Mouse (Mus musculus): ENCODE results near the gene Fndc9. TPM values are rescaled to one million over a fixed set of nuclear protein-coding genes. Genes with fewer than 3 reads are reported as not detected.

The Fndc9 gene
- not detected in 2 replicates for polyA plus RNA-seq (2012; rRNA removed)

GRCm38 (mm10) chr11:46235334-46235733 lies at the start of gene Fndc9:
Gene Fndc9 (plus strand): TSS chr11:46235531.
- 0 out of 2 replicates have a peak, but pooled peaks cover 2% of the 10 kb centered on the region for H3K36me3 ChIP-seq (ENCODE audit: control insufficient read depth, insufficient read depth, low read length)
- WGBS: 78% methylated on average over 11 of the region's 11 CpGs
- TF ChIP-seq CTCF (IDR thresholded peaks at IDR 0.05; ENCODE audit: extremely low read depth, insufficient read length, insufficient replicate concordance, low read depth, low read length): no peak
- no peak for TF ChIP-seq POLR2A (IDR thresholded peaks at IDR 0.05; ENCODE audit: low read depth, low read length)

DNA sequence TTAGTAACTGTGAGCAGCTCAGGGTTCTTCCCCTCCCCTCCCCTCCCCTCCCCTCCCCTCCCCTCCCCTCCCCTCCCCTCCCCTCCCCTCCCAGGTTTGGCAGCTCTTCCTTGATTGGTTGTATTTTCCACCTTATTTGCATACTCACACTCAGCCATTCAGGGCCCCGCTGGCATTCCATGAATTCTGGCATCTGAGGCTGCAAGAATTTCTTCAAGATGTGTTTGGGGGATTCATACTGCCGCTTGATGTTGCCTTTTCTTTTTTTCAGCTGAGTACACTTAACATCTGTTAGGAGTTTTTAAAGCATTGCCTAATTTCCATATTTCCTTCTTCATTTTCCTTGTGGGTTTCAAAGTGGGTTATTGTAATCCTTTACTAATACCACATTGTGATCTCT lies 47.0 kb upstream of the Fndc9 start:
- no peak overlapping the region for H3K4me3 ChIP-seq (ENCODE audit: low read depth, low read length)
- H3K27me3 ChIP-seq (ENCODE audit: control insufficient read depth, insufficient read depth, low read length): no peaks in the 10 kb centered on the region
- no peaks in the 10 kb centered on the region for H3K4me1 ChIP-seq (ENCODE audit: control insufficient read depth, insufficient read depth, insufficient read length, low read length)
- H3K27ac ChIP-seq (ENCODE audit: insufficient read depth, low read depth, low read length): no peak overlapping the region
- WGBS: 72% methylated on average over 2 of the region's 2 CpGs
- no peaks in the 10 kb centered on the region for H3K36me3 ChIP-seq (ENCODE audit: control insufficient read depth, insufficient read depth, low read length)
- TF ChIP-seq CTCF (IDR thresholded peaks at IDR 0.05; ENCODE audit: extremely low read depth, insufficient read length, insufficient replicate concordance, low read depth, low read length) (no peak), POLR2A (IDR thresholded peaks at IDR 0.05; ENCODE audit: low read depth, low read length) (no peak)

More at GRCm38 (mm10) chr11:46235334-46235733, at the start of gene Fndc9:
- Histone ChIP-seq H3K4me1 (ENCODE audit: control insufficient read depth, insufficient read depth, insufficient read length, low read length) (no peaks in the 10 kb centered on the region), H3K4me3 (ENCODE audit: low read depth, low read length) (no peak within 1 kb of the TSS), H3K27me3 (ENCODE audit: control insufficient read depth, insufficient read depth, low read length) (no peaks in the 10 kb centered on the region), H3K27ac (ENCODE audit: insufficient read depth, low read depth, low read length) (no peak within 1 kb of the TSS)

GRCm38 (mm10) chr11:46194175-46194574 lies 41.2 kb upstream of the Fndc9 start:
- WGBS: 78% methylated on average over 4 of the region's 4 CpGs
- no peaks in the 10 kb centered on the region for H3K36me3 ChIP-seq (ENCODE audit: control insufficient read depth, insufficient read depth, low read length)
- H3K4me1 ChIP-seq (ENCODE audit: control insufficient read depth, insufficient read depth, insufficient read length, low read length): no peaks in the 10 kb centered on the region
- H3K27ac ChIP-seq (ENCODE audit: insufficient read depth, low read depth, low read length): no peak overlapping the region
- H3K27me3 ChIP-seq (ENCODE audit: control insufficient read depth, insufficient read depth, low read length): no peaks in the 10 kb centered on the region
- no peak overlapping the region for H3K4me3 ChIP-seq (ENCODE audit: low read depth, low read length)
- TF ChIP-seq CTCF (IDR thresholded peaks at IDR 0.05; ENCODE audit: extremely low read depth, insufficient read length, insufficient replicate concordance, low read depth, low read length): no peak
- TF ChIP-seq POLR2A (IDR thresholded peaks at IDR 0.05; ENCODE audit: low read depth, low read length): no peak

GRCm38 (mm10) chr11:46200664-46201063 lies 34.7 kb upstream of the Fndc9 start:
- Histone ChIP-seq H3K27me3 (ENCODE audit: control insufficient read depth, insufficient read depth, low read length) (no peaks in the 10 kb centered on the region), H3K4me3 (ENCODE audit: low read depth, low read length) (no peak overlapping the region), H3K36me3 (ENCODE audit: control insufficient read depth, insufficient read depth, low read length) (no peaks in the 10 kb centered on the region), H3K4me1 (ENCODE audit: control insufficient read depth, insufficient read depth, insufficient read length, low read length) (no peaks in the 10 kb centered on the region), H3K27ac (ENCODE audit: insufficient read depth, low read depth, low read length) (no peak overlapping the region)
- WGBS: 87% methylated on average over 11 of the region's 11 CpGs
- TF ChIP-seq CTCF (IDR thresholded peaks at IDR 0.05; ENCODE audit: extremely low read depth, insufficient read length, insufficient replicate concordance, low read depth, low read length): no peak
- TF ChIP-seq POLR2A (IDR thresholded peaks at IDR 0.05; ENCODE audit: low read depth, low read length): no peak

DNA sequence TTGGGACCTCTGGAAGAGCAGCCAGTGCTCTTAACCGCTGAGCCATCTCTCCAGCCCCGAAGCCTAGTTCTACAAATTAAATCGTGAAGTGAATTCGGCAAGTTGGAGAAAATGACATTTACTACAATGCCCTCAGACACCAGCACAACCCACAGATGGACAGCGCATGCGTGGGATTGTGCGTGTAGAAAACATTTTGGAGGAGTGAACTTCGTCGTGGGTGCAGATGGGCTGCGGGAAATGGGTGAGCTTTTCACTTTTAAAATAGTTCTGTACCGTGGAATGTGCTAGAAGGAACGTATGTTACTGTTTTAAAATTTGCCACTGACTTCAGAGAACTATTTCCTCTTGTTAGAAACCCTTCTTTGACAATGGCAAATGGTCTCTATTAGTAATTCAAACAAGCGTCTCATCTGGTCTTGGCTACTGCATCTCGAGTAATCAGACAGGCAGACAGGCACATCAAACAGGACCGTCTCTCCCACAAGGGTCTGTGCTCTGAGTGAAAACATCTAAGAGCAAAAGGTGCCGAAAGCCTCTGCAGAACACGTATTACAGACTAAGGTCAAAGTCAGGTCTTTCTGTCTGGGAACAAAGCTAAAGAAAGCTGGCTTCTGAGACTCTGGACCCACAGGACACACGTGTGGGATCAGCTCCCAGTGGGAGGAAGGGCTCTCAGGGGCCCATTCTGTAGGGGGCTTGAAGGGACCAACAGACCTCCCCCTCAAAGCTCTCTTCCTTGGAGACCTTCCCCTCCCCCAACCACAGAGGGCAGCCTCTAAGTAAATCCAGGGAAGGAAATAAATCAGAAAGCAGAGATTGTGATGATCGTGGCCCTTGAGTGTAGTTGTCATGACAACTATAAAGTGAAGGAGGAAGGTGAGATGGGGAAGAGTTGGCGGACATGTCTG lies 33.4 kb upstream of the Fndc9 start:
- H3K27me3 ChIP-seq (ENCODE audit: control insufficient read depth, insufficient read depth, low read length): no peaks in the 10 kb centered on the region
- H3K27ac ChIP-seq (ENCODE audit: insufficient read depth, low read depth, low read length): no peak overlapping the region
- no peaks in the 10 kb centered on the region for H3K36me3 ChIP-seq (ENCODE audit: control insufficient read depth, insufficient read depth, low read length)
- 64% methylated on average over 20 of the region's 20 CpGs for WGBS
- no peak overlapping the region for H3K4me3 ChIP-seq (ENCODE audit: low read depth, low read length)
- TF ChIP-seq CTCF (IDR thresholded peaks at IDR 0.05; ENCODE audit: extremely low read depth, insufficient read length, insufficient replicate concordance, low read depth, low read length): no peak
- no peak for TF ChIP-seq POLR2A (IDR thresholded peaks at IDR 0.05; ENCODE audit: low read depth, low read length)
- H3K4me1 ChIP-seq (ENCODE audit: control insufficient read depth, insufficient read depth, insufficient read length, low read length): no peaks in the 10 kb centered on the region

GRCm38 (mm10) chr11:46202547-46202887 lies 32.8 kb upstream of the Fndc9 start:
- Histone ChIP-seq H3K4me3 (ENCODE audit: low read depth, low read length) (no peak overlapping the region), H3K27me3 (ENCODE audit: control insufficient read depth, insufficient read depth, low read length) (no peaks in the 10 kb centered on the region), H3K36me3 (ENCODE audit: control insufficient read depth, insufficient read depth, low read length) (no peaks in the 10 kb centered on the region), H3K4me1 (ENCODE audit: control insufficient read depth, insufficient read depth, insufficient read length, low read length) (no peaks in the 10 kb centered on the region), H3K27ac (ENCODE audit: insufficient read depth, low read depth, low read length) (no peak overlapping the region)
- 36% methylated on average over 10 of the region's 10 CpGs for WGBS
- TF ChIP-seq CTCF (IDR thresholded peaks at IDR 0.05; ENCODE audit: extremely low read depth, insufficient read length, insufficient replicate concordance, low read depth, low read length) (no peak), POLR2A (IDR thresholded peaks at IDR 0.05; ENCODE audit: low read depth, low read length) (no peak)

- WGBS: 81% methylated on average over 9 of the region's 9 CpGs
- Histone ChIP-seq H3K27ac (ENCODE audit: insufficient read depth, low read depth, low read length) (no peak overlapping the region), H3K36me3 (ENCODE audit: control insufficient read depth, insufficient read depth, low read length) (no peaks in the 10 kb centered on the region), H3K27me3 (ENCODE audit: control insufficient read depth, insufficient read depth, low read length) (no peaks in the 10 kb centered on the region), H3K4me1 (ENCODE audit: control insufficient read depth, insufficient read depth, insufficient read length, low read length) (no peaks in the 10 kb centered on the region), H3K4me3 (ENCODE audit: low read depth, low read length) (no peak overlapping the region)
- TF ChIP-seq CTCF (IDR thresholded peaks at IDR 0.05; ENCODE audit: extremely low read depth, insufficient read length, insufficient replicate concordance, low read depth, low read length): no peak
- TF ChIP-seq POLR2A (IDR thresholded peaks at IDR 0.05; ENCODE audit: low read depth, low read length): no peak
Measured at GRCm38 (mm10) chr11:46204841-46205240, 30.5 kb upstream of the Fndc9 start.

Measured in small intestine, adult 2 months (tissue).